ENCODE assay signal across 9 mouse cellular contexts in the genomic region with DNA sequence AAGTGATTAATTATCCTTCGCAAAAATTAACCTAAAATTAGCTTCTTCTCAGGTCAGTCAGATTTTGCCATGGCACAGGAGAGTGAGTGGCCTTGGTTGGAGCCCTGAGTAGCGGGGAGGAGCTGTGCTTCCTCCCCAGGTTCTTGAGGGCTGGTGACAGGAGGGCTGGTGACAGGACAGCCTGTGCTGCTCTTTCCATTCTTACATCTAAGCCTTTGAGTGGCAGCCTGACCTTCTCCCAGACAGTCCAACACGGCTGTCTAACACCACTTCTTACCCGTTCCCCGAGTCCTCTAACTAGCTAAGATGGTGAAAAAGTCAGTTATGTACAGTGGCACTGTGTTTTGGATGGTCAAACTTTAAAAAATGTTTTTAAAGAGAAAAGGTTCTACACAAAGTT.
"Had no signal": no experiment of that assay in that cellular context is flagged by ENCODE, and none has a peak within 500 bp of the region (broad histone marks: within the 10 kb centered on the region; RNA-seq: fewer than 3 reads in every experiment).

No protein-coding gene starts in this region.

- H3K9ac ChIP-seq: limb, embryonic 13.5 days; liver, embryonic 14.5 days; midbrain, embryonic 15.5 days had no signal

- H3K9me3 ChIP-seq: limb, embryonic 13.5 days; midbrain, embryonic 15.5 days had no signal

- H3K4me2 ChIP-seq: limb, embryonic 13.5 days; midbrain, embryonic 15.5 days had no signal

- DNase-seq: kidney, postnatal 25 days; lung, adult 18-20 months; lung, postnatal 36 days; thymus, postnatal 4 days had no signal

- H3K27ac ChIP-seq: left cerebral cortex, adult 2 months; limb, embryonic 13.5 days; liver, embryonic 14.5 days; midbrain, embryonic 15.5 days; stomach, postnatal 0 days had no signal

- ATAC-seq: midbrain, embryonic 15.5 days had no signal

- H3K4me3 ChIP-seq: left cerebral cortex, adult 2 months; limb, embryonic 13.5 days; midbrain, embryonic 15.5 days had no signal

- H3K36me3 ChIP-seq: limb, embryonic 13.5 days; midbrain, embryonic 15.5 days had no signal

- H3K27me3 ChIP-seq: limb, embryonic 13.5 days; midbrain, embryonic 15.5 days had no signal
